Mouse (Mus musculus): ENCODE results near the gene Tpbg.

DNA sequence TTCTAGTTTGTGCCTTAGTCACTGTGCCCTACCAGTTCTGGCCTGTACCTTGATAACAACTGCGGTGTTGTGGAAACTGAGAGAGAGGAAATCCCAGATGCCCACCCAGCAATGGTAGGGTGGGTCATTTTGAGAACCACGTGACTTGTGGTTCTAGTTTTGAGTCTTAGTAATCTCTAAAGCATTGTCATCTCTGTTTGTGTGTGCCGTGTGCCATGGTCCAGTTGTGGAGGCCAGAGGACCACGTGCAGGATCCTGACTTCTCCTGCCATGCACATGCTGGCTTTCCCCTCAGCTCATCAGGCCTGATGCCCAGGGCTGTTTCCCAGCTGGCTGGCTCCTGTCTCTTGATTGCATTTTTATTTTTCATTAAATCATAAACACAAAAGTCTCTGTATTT, 12.6 kb downstream of the Tpbg start:
- TF ChIP-seq CTCF (IDR thresholded peaks at IDR 0.05) (no peak), EP300 (IDR thresholded peaks at IDR 0.05) (no peak)

Measured in lung, postnatal 0 days (tissue).